Mouse (Mus musculus): ENCODE measurements around the gene Sugct. TPM values are rescaled to one million over a fixed set of nuclear protein-coding genes. Genes with fewer than 3 reads are reported as not detected.

The Sugct gene
- polyA plus RNA-seq, 1 experiment from 2014 or later = 4.9 TPM

- H3K27ac ChIP-seq (ENCODE audit: poor library complexity, severe bottlenecking) = no peak overlapping the region
- no peak overlapping the region for H3K9ac ChIP-seq
- WGBS = 76% methylated on average over 5 of the region's 5 CpGs
- H3K9me3 ChIP-seq (replicated peaks) = no peaks in the 10 kb centered on the region
- no peak for ATAC-seq (ENCODE audit: insufficient number of reproducible peaks, low FRiP score)
- H3K36me3 ChIP-seq = no peaks in the 10 kb centered on the region
- H3K4me3 ChIP-seq = no peak overlapping the region
- no peak overlapping the region for H3K4me2 ChIP-seq
- peaks cover 16% of the 10 kb centered on the region for H3K4me1 ChIP-seq (replicated peaks)
- no peaks in the 10 kb centered on the region for H3K27me3 ChIP-seq (replicated peaks)
Measured at GRCm38 (mm10) chr13:16939466-16939811, 755.9 kb downstream of the Sugct start.

- no peaks in the 10 kb centered on the region for H3K27me3 ChIP-seq (replicated peaks)
- no peak overlapping the region for H3K27ac ChIP-seq (ENCODE audit: poor library complexity, severe bottlenecking)
- WGBS = 74% methylated on average over 12 of the region's 12 CpGs
- H3K36me3 ChIP-seq = no peaks in the 10 kb centered on the region
- no peak overlapping the region for H3K4me2 ChIP-seq
- H3K4me1 ChIP-seq (replicated peaks) = peaks cover 16% of the 10 kb centered on the region
- ATAC-seq (ENCODE audit: insufficient number of reproducible peaks, low FRiP score) = no peak
- no peaks in the 10 kb centered on the region for H3K9me3 ChIP-seq (replicated peaks)
- no peak overlapping the region for H3K4me3 ChIP-seq
- H3K9ac ChIP-seq = no peak overlapping the region
Measured at GRCm38 (mm10) chr13:16938552-16939465, 756.5 kb downstream of the Sugct start.

GRCm38 (mm10) chr13:16937422-16938202 is 757.7 kb downstream of the Sugct start:
- Histone ChIP-seq H3K36me3 (no peaks in the 10 kb centered on the region), H3K4me3 (no peak overlapping the region), H3K4me2 (peak overlapping the region; percentile 9; the same call in 1 of the 2 replicates), H3K27me3 (replicated peaks) (no peaks in the 10 kb centered on the region), H3K9ac (no peak overlapping the region), H3K27ac (ENCODE audit: poor library complexity, severe bottlenecking) (no peak overlapping the region), H3K9me3 (replicated peaks) (no peaks in the 10 kb centered on the region), H3K4me1 (replicated peaks) (peaks cover 16% of the 10 kb centered on the region)
- WGBS = 43% methylated on average over 11 of the region's 11 CpGs
- no peak for ATAC-seq (ENCODE audit: insufficient number of reproducible peaks, low FRiP score)

- Histone ChIP-seq H3K9ac (no peak overlapping the region), H3K4me3 (no peak overlapping the region), H3K27me3 (replicated peaks) (no peaks in the 10 kb centered on the region), H3K4me2 (no peak overlapping the region), H3K36me3 (no peaks in the 10 kb centered on the region), H3K9me3 (replicated peaks) (no peaks in the 10 kb centered on the region), H3K4me1 (replicated peaks) (peaks cover 16% of the 10 kb centered on the region), H3K27ac (ENCODE audit: poor library complexity, severe bottlenecking) (peak overlapping the region; percentile 44; the same call in 1 of the 2 replicates)
- peak; percentile 73 for ATAC-seq (ENCODE audit: insufficient number of reproducible peaks, low FRiP score)
- WGBS = 56% methylated on average over 1 of the region's 1 CpGs
Measured at GRCm38 (mm10) chr13:16935029-16935428, 760.3 kb downstream of the Sugct start.

GRCm38 (mm10) chr13:16933600-16933999 is 761.8 kb downstream of the Sugct start:
- Histone ChIP-seq H3K27ac (ENCODE audit: poor library complexity, severe bottlenecking) (no peak overlapping the region), H3K27me3 (replicated peaks) (no peaks in the 10 kb centered on the region), H3K4me2 (no peak overlapping the region), H3K36me3 (no peaks in the 10 kb centered on the region), H3K4me1 (replicated peaks) (peaks cover 14% of the 10 kb centered on the region), H3K4me3 (no peak overlapping the region), H3K9ac (no peak overlapping the region), H3K9me3 (replicated peaks) (no peaks in the 10 kb centered on the region)
- no peak for ATAC-seq (ENCODE audit: insufficient number of reproducible peaks, low FRiP score)
- WGBS = 80% methylated on average over 4 of the region's 4 CpGs

GRCm38 (mm10) chr13:16921305-16921704 is 774.0 kb downstream of the Sugct start:
- Histone ChIP-seq H3K4me3 (no peak overlapping the region), H3K4me2 (no peak overlapping the region), H3K36me3 (no peaks in the 10 kb centered on the region), H3K9me3 (replicated peaks) (no peaks in the 10 kb centered on the region), H3K27me3 (replicated peaks) (no peaks in the 10 kb centered on the region), H3K9ac (no peak overlapping the region), H3K4me1 (replicated peaks) (no peaks in the 10 kb centered on the region), H3K27ac (ENCODE audit: poor library complexity, severe bottlenecking) (no peak overlapping the region)
- 47% methylated on average over 4 of the region's 4 CpGs for WGBS
- ATAC-seq (ENCODE audit: insufficient number of reproducible peaks, low FRiP score) = no peak

- Histone ChIP-seq H3K9me3 (replicated peaks) (no peaks in the 10 kb centered on the region), H3K4me1 (replicated peaks) (no peaks in the 10 kb centered on the region), H3K4me3 (no peak overlapping the region), H3K9ac (no peak overlapping the region), H3K4me2 (no peak overlapping the region), H3K27ac (ENCODE audit: poor library complexity, severe bottlenecking) (no peak overlapping the region), H3K27me3 (replicated peaks) (no peaks in the 10 kb centered on the region), H3K36me3 (no peaks in the 10 kb centered on the region)
- no peak for ATAC-seq (ENCODE audit: insufficient number of reproducible peaks, low FRiP score)
Measured at GRCm38 (mm10) chr13:16915697-16916096, 779.7 kb downstream of the Sugct start.

GRCm38 (mm10) chr13:16912214-16912613 is 783.1 kb downstream of the Sugct start:
- Histone ChIP-seq H3K9me3 (replicated peaks) (no peaks in the 10 kb centered on the region), H3K4me1 (replicated peaks) (no peaks in the 10 kb centered on the region), H3K27ac (ENCODE audit: poor library complexity, severe bottlenecking) (no peak overlapping the region), H3K4me2 (no peak overlapping the region), H3K36me3 (no peaks in the 10 kb centered on the region), H3K27me3 (replicated peaks) (no peaks in the 10 kb centered on the region), H3K4me3 (no peak overlapping the region), H3K9ac (no peak overlapping the region)
- ATAC-seq (ENCODE audit: insufficient number of reproducible peaks, low FRiP score) = no peak

GRCm38 (mm10) chr13:16906974-16907373 is 788.4 kb downstream of the Sugct start:
- H3K4me3 ChIP-seq = no peak overlapping the region
- no peaks in the 10 kb centered on the region for H3K36me3 ChIP-seq
- WGBS = 89% methylated on average over 1 of the region's 1 CpGs
- no peaks in the 10 kb centered on the region for H3K27me3 ChIP-seq (replicated peaks)
- no peak overlapping the region for H3K4me2 ChIP-seq
- H3K9me3 ChIP-seq (replicated peaks) = no peaks in the 10 kb centered on the region
- H3K4me1 ChIP-seq (replicated peaks) = no peaks in the 10 kb centered on the region
- ATAC-seq (ENCODE audit: insufficient number of reproducible peaks, low FRiP score) = no peak
- no peak overlapping the region for H3K9ac ChIP-seq
- no peak overlapping the region for H3K27ac ChIP-seq (ENCODE audit: poor library complexity, severe bottlenecking)

- H3K4me2 ChIP-seq = no peak overlapping the region
- no peak overlapping the region for H3K27ac ChIP-seq (ENCODE audit: poor library complexity, severe bottlenecking)
- no peak overlapping the region for H3K4me3 ChIP-seq
- no peaks in the 10 kb centered on the region for H3K9me3 ChIP-seq (replicated peaks)
- H3K9ac ChIP-seq = no peak overlapping the region
- ATAC-seq (ENCODE audit: insufficient number of reproducible peaks, low FRiP score) = no peak
- 47% methylated on average over 4 of the region's 4 CpGs for WGBS
- H3K4me1 ChIP-seq (replicated peaks) = peaks cover 4% of the 10 kb centered on the region; the same call in 1 of the 2 replicates
- H3K27me3 ChIP-seq (replicated peaks) = no peaks in the 10 kb centered on the region
- no peaks in the 10 kb centered on the region for H3K36me3 ChIP-seq
Measured at GRCm38 (mm10) chr13:16901424-16901823, 793.9 kb downstream of the Sugct start.

GRCm38 (mm10) chr13:16898084-16898792 is 797.1 kb downstream of the Sugct start:
- H3K27me3 ChIP-seq (replicated peaks) = no peaks in the 10 kb centered on the region
- no peaks in the 10 kb centered on the region for H3K9me3 ChIP-seq (replicated peaks)
- no peak overlapping the region for H3K4me2 ChIP-seq
- no peak for ATAC-seq (ENCODE audit: insufficient number of reproducible peaks, low FRiP score)
- peaks cover 4% of the 10 kb centered on the region; the same call in 1 of the 2 replicates for H3K4me1 ChIP-seq (replicated peaks)
- no peak overlapping the region for H3K27ac ChIP-seq (ENCODE audit: poor library complexity, severe bottlenecking)
- H3K9ac ChIP-seq = no peak overlapping the region
- H3K4me3 ChIP-seq = no peak overlapping the region
- H3K36me3 ChIP-seq = no peaks in the 10 kb centered on the region

Data from heart, embryonic 12.5 days (tissue).